Mouse (Mus musculus) heart, embryonic 13.5 days (tissue): ENCODE measurements around the gene M6pr. TPM values are rescaled to one million over a fixed set of nuclear protein-coding genes. Genes with fewer than 3 reads are reported as not detected.

Experiments
- ATAC-seq: fragments of 200-750 bp; cut with Nextera tagmentation; 2 replicates; pipeline ENCODE4 v1.8.0; 2017; ENCODE audit warnings: moderate TSS enrichment; ENCODE audit not compliant: insufficient number of reproducible peaks, low FRiP score, low TSS enrichment; ENCODE audit errors: extremely low read depth
- H3K27ac ChIP-seq: fragments of 300-500 bp; sonication (generic); replicated peaks from 2 replicates; pipeline ENCODE4 v1.5.1; 2015; ENCODE audit warnings: moderate library complexity, mild to moderate bottlenecking, inconsistent platforms
- H3K27me3 ChIP-seq: fragments of 300-500 bp; sonication (generic); replicated peaks from 2 replicates; pipeline ENCODE4 v1.6.1; 2015; ENCODE audit warnings: mild to moderate bottlenecking, inconsistent platforms
- H3K36me3 ChIP-seq: fragments of 300-500 bp; sonication (generic); 2 replicates; pipeline ENCODE4 v1.6.1; 2015; ENCODE audit warnings: mild to moderate bottlenecking, inconsistent platforms
- H3K4me1 ChIP-seq: fragments of 300-500 bp; sonication (generic); 2 replicates; pipeline ENCODE4 v1.6.1; 2015; ENCODE audit warnings: inconsistent platforms
- H3K4me2 ChIP-seq: fragments of 300-500 bp; sonication (generic); 2 replicates; pipeline ENCODE4 v1.6.1; 2015; ENCODE audit warnings: inconsistent platforms, mild to moderate bottlenecking, moderate library complexity
- H3K4me3 ChIP-seq: fragments of 300-500 bp; sonication (generic); 2 replicates; pipeline ENCODE4 v1.5.1; 2015; ENCODE audit warnings: moderate library complexity, mild to moderate bottlenecking, inconsistent platforms
- H3K9ac ChIP-seq: fragments of 300-500 bp; sonication (generic); 2 replicates; pipeline ENCODE4 v1.6.1; 2015; ENCODE audit warnings: inconsistent platforms, mild to moderate bottlenecking, moderate library complexity
- H3K9me3 ChIP-seq: fragments of 300-500 bp; sonication (generic); 2 replicates; pipeline ENCODE4 v1.6.1; 2016; ENCODE audit warnings: inconsistent platforms
- WGBS: fragments of 180-500 bp; shearing (Covaris S2); methylation state at CpG from one replicate; pipeline ENCODE4 v1.1.7; 2015; ENCODE audit warnings: mixed read lengths; 5-methylcytosine and 5-hydroxymethylcytosine counted together
- polyA plus RNA-seq: library from polyadenylated mRNA; unstranded; fragments of >200 nt; fragmentation: Nextera tagmentation; extraction: Ambion mirVana; gene quantifications from 2 replicates; pipeline ENCODE4 v1.2.1, GENCODE M21; 2015

The M6pr gene
- polyA plus RNA-seq, 1 experiment from 2014 or later, result 71.1 TPM

DNA sequence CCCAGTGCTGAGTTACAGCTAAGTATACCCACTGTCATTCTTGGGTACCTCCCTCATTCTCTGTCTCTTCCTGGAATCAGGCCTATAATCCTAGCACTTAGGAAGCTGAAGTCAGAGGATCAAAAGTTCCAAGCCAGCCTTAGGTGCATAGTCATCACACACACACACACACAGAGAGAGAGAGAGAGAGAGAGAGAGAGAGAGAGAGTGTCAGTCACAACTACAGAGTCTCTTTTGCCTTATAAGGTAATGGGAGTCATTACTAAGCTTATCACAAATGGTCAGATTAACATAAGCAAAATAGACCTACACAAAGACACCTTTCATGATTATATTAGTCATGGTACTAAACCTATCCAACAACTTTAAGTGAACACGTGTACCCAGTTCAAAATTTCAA, 19.2 kb upstream of the M6pr start:
- H3K27ac ChIP-seq, result no peak overlapping the region
- H3K4me3 ChIP-seq, result no peak overlapping the region
- H3K4me1 ChIP-seq, result no peaks in the 10 kb centered on the region
- no peak overlapping the region for H3K4me2 ChIP-seq
- H3K9ac ChIP-seq, result no peak overlapping the region
- no peaks in the 10 kb centered on the region for H3K36me3 ChIP-seq
- ATAC-seq, result no peak
- WGBS, result 60% methylated on average over 1 of the region's 1 CpGs
- no peaks in the 10 kb centered on the region for H3K9me3 ChIP-seq
- no peaks in the 10 kb centered on the region for H3K27me3 ChIP-seq

- WGBS, result 47% methylated on average over 3 of the region's 3 CpGs
- ATAC-seq, result no peak
- H3K4me2 ChIP-seq, result no peak overlapping the region
- no peak overlapping the region for H3K4me3 ChIP-seq
- no peaks in the 10 kb centered on the region for H3K9me3 ChIP-seq
- H3K27ac ChIP-seq, result no peak overlapping the region
- H3K9ac ChIP-seq, result no peak overlapping the region
- no peaks in the 10 kb centered on the region for H3K36me3 ChIP-seq
- no peaks in the 10 kb centered on the region for H3K4me1 ChIP-seq
- H3K27me3 ChIP-seq, result no peaks in the 10 kb centered on the region
Measured at GRCm38 (mm10) chr6:122290253-122290652, 18.3 kb upstream of the M6pr start.

- Histone ChIP-seq H3K9ac (no peak overlapping the region), H3K27me3 (0 out of 2 replicates have a peak, but pooled peaks cover 3% of the 10 kb centered on the region), H3K4me3 (no peak overlapping the region), H3K27ac (no peak overlapping the region), H3K4me1 (no peaks in the 10 kb centered on the region), H3K36me3 (no peaks in the 10 kb centered on the region), H3K9me3 (no peaks in the 10 kb centered on the region), H3K4me2 (no peak overlapping the region)
- ATAC-seq, result no peak
- WGBS, result 76% methylated on average over 2 of the region's 2 CpGs
Measured at GRCm38 (mm10) chr6:122291264-122291663, 17.3 kb upstream of the M6pr start.

DNA sequence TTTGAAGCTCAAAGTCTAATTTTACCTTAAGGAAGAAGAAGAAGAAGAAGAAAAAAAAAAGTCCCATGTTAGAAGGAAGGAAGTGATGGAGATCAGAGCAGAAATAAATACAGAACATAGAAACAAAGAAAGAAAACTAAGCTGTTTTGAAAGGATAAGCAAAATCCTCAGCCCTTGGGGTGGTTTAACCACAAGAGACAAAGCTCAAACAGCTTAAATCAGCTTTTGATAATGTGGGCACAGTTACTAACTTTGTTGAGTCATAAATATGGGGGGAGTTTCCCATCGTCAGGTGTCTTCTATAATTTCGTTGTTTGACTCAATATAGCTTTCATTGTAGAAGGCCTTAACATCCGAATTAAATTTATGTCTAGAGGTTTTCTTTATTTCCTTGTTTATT, 16.8 kb upstream of the M6pr start:
- H3K36me3 ChIP-seq, result no peaks in the 10 kb centered on the region
- no peak overlapping the region for H3K27ac ChIP-seq
- no peak overlapping the region for H3K4me3 ChIP-seq
- 0 out of 2 replicates have a peak, but pooled peaks cover 3% of the 10 kb centered on the region for H3K27me3 ChIP-seq
- WGBS, result 80% methylated on average over 3 of the region's 3 CpGs
- no peak overlapping the region for H3K9ac ChIP-seq
- peaks cover under 1% of the 10 kb centered on the region; the same call in 1 of the 2 replicates for H3K4me1 ChIP-seq
- no peak overlapping the region for H3K4me2 ChIP-seq
- ATAC-seq, result no peak
- H3K9me3 ChIP-seq, result no peaks in the 10 kb centered on the region

- Histone ChIP-seq H3K36me3 (no peaks in the 10 kb centered on the region), H3K4me3 (no peak overlapping the region), H3K9ac (no peak overlapping the region), H3K9me3 (no peaks in the 10 kb centered on the region), H3K27me3 (0 out of 2 replicates have a peak, but pooled peaks cover 3% of the 10 kb centered on the region), H3K27ac (no peak overlapping the region), H3K4me1 (peaks cover 4% of the 10 kb centered on the region; the same call in 1 of the 2 replicates), H3K4me2 (no peak overlapping the region)
- 60% methylated on average over 2 of the region's 2 CpGs for WGBS
- no peak for ATAC-seq
Measured at GRCm38 (mm10) chr6:122292184-122292583, 16.3 kb upstream of the M6pr start.

DNA sequence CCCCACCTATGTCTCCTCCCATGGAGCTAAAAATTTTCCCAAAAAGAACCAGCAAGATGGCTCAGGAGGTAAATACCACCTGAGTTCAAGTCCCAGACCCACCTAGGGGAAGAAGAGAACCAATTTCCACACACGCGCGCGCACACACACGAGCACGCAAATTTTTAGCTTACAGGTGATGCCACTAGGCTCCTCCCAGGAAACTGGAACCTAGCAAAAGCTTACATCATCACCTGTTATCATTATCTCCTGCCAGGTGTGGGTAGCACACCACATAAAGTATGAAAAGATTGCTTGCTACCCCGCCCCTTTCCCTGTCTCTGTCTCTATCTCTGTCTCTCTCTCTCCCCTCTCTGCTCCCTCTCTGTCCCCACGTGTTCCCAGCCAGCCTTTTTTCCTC, 15.4 kb upstream of the M6pr start:
- WGBS, result 84% methylated on average over 8 of the region's 8 CpGs
- H3K4me1 ChIP-seq, result peaks cover 4% of the 10 kb centered on the region; the same call in 1 of the 2 replicates
- H3K36me3 ChIP-seq, result no peaks in the 10 kb centered on the region
- no peak overlapping the region for H3K9ac ChIP-seq
- no peak for ATAC-seq
- no peak overlapping the region for H3K4me3 ChIP-seq
- 0 out of 2 replicates have a peak, but pooled peaks cover 3% of the 10 kb centered on the region for H3K27me3 ChIP-seq
- no peaks in the 10 kb centered on the region for H3K9me3 ChIP-seq
- no peak overlapping the region for H3K4me2 ChIP-seq
- no peak overlapping the region for H3K27ac ChIP-seq

DNA sequence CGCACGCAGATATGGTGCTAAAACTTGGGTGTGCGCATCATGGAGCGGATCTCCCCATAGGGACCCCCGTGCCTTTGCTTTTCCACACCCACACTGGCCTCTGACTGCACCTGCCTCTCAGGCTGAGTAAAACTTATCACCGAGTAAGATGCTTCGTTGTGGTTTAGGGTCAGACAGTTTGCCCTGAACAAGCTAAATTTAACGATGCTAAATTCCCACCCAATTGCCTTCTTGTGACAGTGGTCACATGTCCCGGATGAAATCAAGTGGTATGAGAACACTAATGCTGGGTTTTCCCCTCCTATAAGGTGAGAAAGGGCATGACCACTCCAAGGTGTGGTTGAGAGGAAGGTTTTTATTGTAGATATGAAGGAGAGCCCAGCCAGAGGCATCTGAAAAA, 14.7 kb upstream of the M6pr start:
- no peak overlapping the region for H3K4me3 ChIP-seq
- 77% methylated on average over 9 of the region's 9 CpGs for WGBS
- no peak overlapping the region for H3K4me2 ChIP-seq
- H3K9me3 ChIP-seq, result no peaks in the 10 kb centered on the region
- H3K9ac ChIP-seq, result no peak overlapping the region
- no peak for ATAC-seq
- H3K27me3 ChIP-seq, result 0 out of 2 replicates have a peak, but pooled peaks cover 3% of the 10 kb centered on the region
- H3K4me1 ChIP-seq, result peaks cover 4% of the 10 kb centered on the region; the same call in 1 of the 2 replicates
- no peak overlapping the region for H3K27ac ChIP-seq
- no peaks in the 10 kb centered on the region for H3K36me3 ChIP-seq

GRCm38 (mm10) chr6:122294290-122294689, 14.2 kb upstream of the M6pr start:
- ATAC-seq, result no peak
- H3K27me3 ChIP-seq, result 0 out of 2 replicates have a peak, but pooled peaks cover 3% of the 10 kb centered on the region
- H3K9me3 ChIP-seq, result no peaks in the 10 kb centered on the region
- peaks cover 4% of the 10 kb centered on the region; the same call in 1 of the 2 replicates for H3K4me1 ChIP-seq
- no peak overlapping the region for H3K4me3 ChIP-seq
- H3K27ac ChIP-seq, result no peak overlapping the region
- no peaks in the 10 kb centered on the region for H3K36me3 ChIP-seq
- WGBS, result 57% methylated on average over 3 of the region's 3 CpGs
- H3K4me2 ChIP-seq, result no peak overlapping the region
- H3K9ac ChIP-seq, result no peak overlapping the region

- Histone ChIP-seq H3K36me3 (no peaks in the 10 kb centered on the region), H3K9me3 (no peaks in the 10 kb centered on the region), H3K27ac (no peak overlapping the region), H3K9ac (no peak overlapping the region), H3K4me2 (no peak overlapping the region), H3K27me3 (0 out of 2 replicates have a peak, but pooled peaks cover 3% of the 10 kb centered on the region), H3K4me3 (no peak overlapping the region), H3K4me1 (peaks cover 4% of the 10 kb centered on the region; the same call in 1 of the 2 replicates)
- no peak for ATAC-seq
- 35% methylated on average over 9 of the region's 9 CpGs for WGBS
Measured at GRCm38 (mm10) chr6:122295242-122295641, 13.3 kb upstream of the M6pr start.

GRCm38 (mm10) chr6:122296918-122297278, 11.6 kb upstream of the M6pr start:
- Histone ChIP-seq H3K4me3 (peak overlapping the region; percentile 62), H3K27me3 (0 out of 2 replicates have a peak, but pooled peaks cover 3% of the 10 kb centered on the region), H3K9me3 (no peaks in the 10 kb centered on the region), H3K27ac (no peak overlapping the region), H3K4me2 (peak overlapping the region; percentile 80), H3K36me3 (no peaks in the 10 kb centered on the region), H3K4me1 (peaks cover 4% of the 10 kb centered on the region; the same call in 1 of the 2 replicates), H3K9ac (peak overlapping the region; percentile 79)
- WGBS, result 20% methylated on average over 3 of the region's 3 CpGs
- no peak for ATAC-seq

- Histone ChIP-seq H3K4me1 (peaks cover 4% of the 10 kb centered on the region; the same call in 1 of the 2 replicates), H3K4me2 (peak overlapping the region; percentile 80), H3K27ac (peak overlapping the region; percentile 46; the same call in 1 of the 2 replicates), H3K27me3 (0 out of 2 replicates have a peak, but pooled peaks cover 3% of the 10 kb centered on the region), H3K9ac (peak overlapping the region; percentile 79), H3K9me3 (no peaks in the 10 kb centered on the region), H3K36me3 (no peaks in the 10 kb centered on the region), H3K4me3 (peak overlapping the region; percentile 62)
- 7% methylated on average over 25 of the region's 25 CpGs for WGBS
- ATAC-seq, result no peak
Measured at GRCm38 (mm10) chr6:122297279-122298222, 11.0 kb upstream of the M6pr start.
